Mouse (Mus musculus) lung, adult 2 months (tissue): ENCODE results near the gene Rab35.

Source experiments
- CTCF ChIP-seq: fragments of 200-500 bp; IDR thresholded peaks from 2 replicates; pipeline ENCODE4 v1.5.1; 2011; ENCODE audit warnings: mild to moderate bottlenecking, low read length, control low read depth; ENCODE audit not compliant: insufficient read depth
- POLR2A ChIP-seq: fragments of 200-500 bp; IDR thresholded peaks from 2 replicates; pipeline ENCODE4 v1.6.1; 2011; ENCODE audit warnings: low read depth, mild to moderate bottlenecking, control low read depth, low read length, borderline replicate concordance; ENCODE audit errors: extremely low read depth

GRCm38 (mm10) chr5:115591506-115591905, 40.2 kb upstream of the Rab35 start:
- TF ChIP-seq POLR2A (no peak), CTCF (no peak)
